Mouse (Mus musculus) megakaryocyte, embryonic 14.5 days (primary cell): ENCODE measurements around the gene Csk.

Source experiments
- FLI1 ChIP-seq: IDR thresholded peaks from 2 replicates; pipeline ENCODE4 v1.6.1; 2012; ENCODE audit warnings: low read length, inconsistent platforms, mixed read lengths
- GATA1 ChIP-seq: IDR thresholded peaks from 3 replicates; pipeline ENCODE4 v1.6.1; 2012; ENCODE audit warnings: mixed read lengths, low read length, inconsistent platforms, borderline replicate concordance

DNA sequence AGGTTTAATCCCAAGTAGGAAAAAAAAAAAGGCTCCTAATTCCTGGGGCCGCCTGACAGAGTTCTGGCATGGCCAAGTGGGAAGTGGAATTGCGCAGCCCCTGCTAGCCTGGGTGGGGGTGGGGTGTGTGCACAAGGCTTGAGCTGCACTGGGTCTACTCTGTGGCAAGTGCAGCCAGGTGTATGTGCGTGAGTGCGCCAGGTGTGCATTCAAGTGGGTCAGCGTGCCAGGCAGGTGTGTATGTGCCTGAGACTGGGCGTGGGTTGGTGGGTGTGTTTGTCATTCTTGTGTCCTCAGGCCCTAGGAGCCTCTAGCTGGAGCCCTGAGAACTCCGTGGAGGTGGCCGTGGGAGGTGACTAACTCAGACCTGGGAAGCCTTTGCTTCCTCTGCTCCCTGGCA, 13.1 kb upstream of the Csk start:
- no peak for TF ChIP-seq GATA1
- TF ChIP-seq FLI1 = no peak
